Mouse (Mus musculus) small intestine, adult 2 months (tissue): ENCODE results near the gene Hmg20b. TPM values are rescaled to one million over a fixed set of nuclear protein-coding genes. Genes with fewer than 3 reads are reported as not detected.

Source experiments
- H3K27ac ChIP-seq: fragments of 200-500 bp; 2 replicates; pipeline ENCODE4 v1.5.1; 2012; ENCODE audit warnings: low read depth, low read length, control low read depth, inconsistent platforms; ENCODE audit not compliant: insufficient read depth
- H3K27me3 ChIP-seq: fragments of 200-500 bp; 2 replicates; pipeline ENCODE4 v1.6.1; 2012; ENCODE audit warnings: mild to moderate bottlenecking, moderate library complexity, low read length, inconsistent platforms; ENCODE audit not compliant: control insufficient read depth, insufficient read depth
- H3K36me3 ChIP-seq: fragments of 200-500 bp; 2 replicates; pipeline ENCODE4 v1.6.1; 2012; ENCODE audit warnings: mild to moderate bottlenecking, low read length, control low read depth, inconsistent platforms; ENCODE audit not compliant: control insufficient read depth, insufficient read depth
- H3K4me1 ChIP-seq: fragments of 200-500 bp; 2 replicates; pipeline ENCODE4 v1.6.1; 2012; ENCODE audit warnings: low read length, inconsistent platforms, mixed read lengths; ENCODE audit not compliant: control insufficient read depth, insufficient read depth, insufficient read length
- H3K4me3 ChIP-seq: fragments of 200-500 bp; 2 replicates; pipeline ENCODE4 v1.5.1; 2012; ENCODE audit warnings: low read depth, mild to moderate bottlenecking, control low read depth, inconsistent platforms, low read length, moderate library complexity
- CTCF ChIP-seq: fragments of 200-500 bp; IDR thresholded peaks from 2 replicates; pipeline ENCODE4 v1.5.1; 2012; ENCODE audit warnings: low read depth, mild to moderate bottlenecking, control low read depth, inconsistent platforms, low read length, moderate library complexity, mixed read lengths; ENCODE audit not compliant: insufficient replicate concordance, insufficient read length; ENCODE audit errors: extremely low read depth
- POLR2A ChIP-seq: fragments of 200-500 bp; IDR thresholded peaks from 2 replicates; pipeline ENCODE4 v1.6.1; 2012; ENCODE audit warnings: low read depth, mild to moderate bottlenecking, control low read depth, inconsistent platforms, low read length, moderate library complexity
- WGBS: fragments of 180-500 bp; shearing (Covaris S2); methylation state at CpG from one replicate; pipeline ENCODE4 v1.1.7; 2018; 5-methylcytosine and 5-hydroxymethylcytosine counted together
- polyA plus RNA-seq: library from polyadenylated mRNA; depleted of rRNA; stranded (reverse); fragments of >200 nt; gene quantifications from 2 replicates; pipeline ENCODE4 v1.2.3, GENCODE M21; 2012

The Hmg20b gene
- polyA plus RNA-seq, 1 experiment: 196 TPM

- Histone ChIP-seq H3K27me3 (no peaks in the 10 kb centered on the region), H3K4me3 (peak overlapping the region; percentile 65; the same call in 1 of the 2 replicates), H3K27ac (peak overlapping the region; percentile 91; the same call in 1 of the 2 replicates), H3K36me3 (peaks cover 20% of the 10 kb centered on the region), H3K4me1 (peaks cover 30% of the 10 kb centered on the region)
- no peak for TF ChIP-seq POLR2A
- TF ChIP-seq CTCF: no peak
- 29% methylated on average over 8 of the region's 8 CpGs for WGBS
Observed at GRCm38 (mm10) chr10:81319330-81319699, 31.0 kb downstream of the Hmg20b start.

- TF ChIP-seq POLR2A (0 out of 2 replicates have a peak, but pooled peaks have one; percentile 21), CTCF (no peak)
- Histone ChIP-seq H3K36me3 (peaks cover 16% of the 10 kb centered on the region), H3K4me3 (no peak overlapping the region), H3K27me3 (no peaks in the 10 kb centered on the region), H3K4me1 (peaks cover 30% of the 10 kb centered on the region), H3K27ac (no peak overlapping the region)
- WGBS: 77% methylated on average over 13 of the region's 13 CpGs
Observed at GRCm38 (mm10) chr10:81318589-81319329, 31.5 kb downstream of the Hmg20b start.

DNA sequence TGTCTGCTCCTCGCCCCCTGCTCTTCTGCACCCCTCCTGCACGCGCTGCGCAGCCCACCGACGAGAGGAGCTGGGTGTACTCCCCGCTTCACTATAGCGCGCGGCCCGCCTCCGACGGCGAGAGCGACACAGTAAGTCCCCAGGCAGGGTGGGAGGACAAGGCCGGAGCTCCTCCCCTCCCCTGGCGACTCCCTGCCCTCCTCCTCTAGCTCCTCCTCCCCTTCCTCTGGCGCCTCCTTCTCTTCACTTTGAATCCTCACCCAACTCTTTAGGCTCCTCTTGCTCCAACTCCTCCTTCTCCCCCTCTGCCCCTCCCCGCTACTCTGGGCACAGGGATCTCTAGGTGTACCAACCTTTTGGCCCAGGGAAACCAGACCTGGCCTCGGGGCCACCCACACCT is 33.0 kb downstream of the Hmg20b start:
- H3K27me3 ChIP-seq: no peaks in the 10 kb centered on the region
- peak overlapping the region; percentile 52 for H3K4me3 ChIP-seq
- H3K36me3 ChIP-seq: peaks cover 11% of the 10 kb centered on the region
- no peak for TF ChIP-seq CTCF
- no peak for TF ChIP-seq POLR2A
- no peak overlapping the region for H3K27ac ChIP-seq
- H3K4me1 ChIP-seq: peaks cover 30% of the 10 kb centered on the region
- WGBS: 26% methylated on average over 20 of the region's 20 CpGs

- TF ChIP-seq POLR2A: no peak
- TF ChIP-seq CTCF: peak; percentile 43; the same call in 1 of the 2 replicates
- 54% methylated on average over 16 of the region's 16 CpGs for WGBS
Observed at GRCm38 (mm10) chr10:81316338-81317060, 33.8 kb downstream of the Hmg20b start.

DNA sequence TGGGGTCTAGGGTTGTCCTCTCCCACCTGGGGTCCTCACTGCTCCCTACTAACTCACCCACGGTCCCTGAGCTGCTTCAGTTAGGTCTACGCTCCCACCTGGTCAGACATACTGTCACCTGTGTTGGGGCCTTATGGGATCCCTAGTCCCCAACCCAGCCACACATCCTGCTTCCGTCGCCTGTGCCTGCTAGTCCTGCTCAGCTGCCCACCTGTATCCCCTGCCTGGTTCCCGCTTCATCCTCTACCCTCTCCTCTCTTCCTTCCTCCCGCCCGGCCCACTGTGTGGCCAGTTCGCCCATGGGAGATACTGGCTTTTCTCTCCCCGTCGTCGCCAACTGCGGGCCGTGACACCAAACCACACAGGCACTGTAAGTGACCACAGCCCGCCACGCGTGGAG is 34.7 kb downstream of the Hmg20b start:
- WGBS: 88% methylated on average over 16 of the region's 16 CpGs
- TF ChIP-seq CTCF (no peak), POLR2A (no peak)
- peaks cover 30% of the 10 kb centered on the region for H3K4me1 ChIP-seq
- peaks cover 20% of the 10 kb centered on the region for H3K36me3 ChIP-seq
- no peaks in the 10 kb centered on the region for H3K27me3 ChIP-seq
- no peak overlapping the region for H3K4me3 ChIP-seq
- no peak overlapping the region for H3K27ac ChIP-seq

More at GRCm38 (mm10) chr10:81316338-81317060, 33.8 kb downstream of the Hmg20b start:
- Histone ChIP-seq H3K4me1 (peaks cover 30% of the 10 kb centered on the region), H3K27ac (no peak overlapping the region), H3K27me3 (no peaks in the 10 kb centered on the region), H3K36me3 (peaks cover 13% of the 10 kb centered on the region; the same call in 1 of the 2 replicates), H3K4me3 (peak overlapping the region; percentile 52)

- Histone ChIP-seq H3K4me1 (peaks cover 22% of the 10 kb centered on the region), H3K27me3 (no peaks in the 10 kb centered on the region), H3K4me3 (no peak overlapping the region), H3K27ac (no peak overlapping the region), H3K36me3 (peaks cover 27% of the 10 kb centered on the region)
- 68% methylated on average over 7 of the region's 7 CpGs for WGBS
- TF ChIP-seq POLR2A (no peak), CTCF (no peak)
Observed at GRCm38 (mm10) chr10:81314201-81314600, 36.1 kb downstream of the Hmg20b start.

DNA sequence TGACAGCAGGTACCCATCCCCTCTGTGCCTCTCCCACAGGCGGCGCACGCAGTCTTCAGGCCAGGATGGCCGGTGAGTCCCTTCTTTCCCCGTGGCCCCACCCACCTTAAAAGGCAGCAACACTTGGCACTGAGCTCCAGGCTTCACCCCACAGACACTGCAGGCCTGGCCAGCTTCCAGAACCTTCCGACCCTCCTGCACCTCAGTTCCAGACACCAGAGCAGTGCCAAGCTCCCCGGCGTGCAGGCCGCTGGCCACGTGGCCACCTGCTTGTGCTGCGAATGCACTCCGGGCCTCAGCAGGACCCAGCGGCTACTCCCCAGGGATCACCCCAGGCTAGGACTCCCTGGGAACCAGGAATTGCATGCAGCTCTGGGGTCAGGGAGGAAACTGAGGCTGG is 36.7 kb downstream of the Hmg20b start:
- 90% methylated on average over 13 of the region's 13 CpGs for WGBS
- H3K27ac ChIP-seq: no peak overlapping the region
- peaks cover 16% of the 10 kb centered on the region for H3K4me1 ChIP-seq
- TF ChIP-seq CTCF (no peak), POLR2A (no peak)
- no peak overlapping the region for H3K4me3 ChIP-seq
- peaks cover 32% of the 10 kb centered on the region for H3K36me3 ChIP-seq
- no peaks in the 10 kb centered on the region for H3K27me3 ChIP-seq
